Comparison of ENCODE assay signal across 11 mouse cellular contexts in genomic region chr1:155237390-155237789, GRCm38 (mm10). TPM values are rescaled to one million over a fixed set of nuclear protein-coding genes. Genes with fewer than 3 reads are reported as not detected.
DNase-seq lines count a peak whose midpoint lies in the region; ATAC-seq and TF ChIP-seq lines count a peak whose summit lies in the region.
"Had no signal": no experiment of that assay in that cellular context is flagged by ENCODE, and none has a peak within 500 bp of the region (broad histone marks: within the 10 kb centered on the region; RNA-seq: fewer than 3 reads in every experiment).

No protein-coding gene starts in this region.

- H3K27ac ChIP-seq in heart, adult 2 months = peak overlapping the region; percentile 70
- peak overlapping the region; percentile 86 for H3K27ac ChIP-seq in midbrain, embryonic 10.5 days (replicated peaks)
- no peak overlapping the region; the same call in 1 of the 2 replicates for H3K27ac ChIP-seq in midbrain, embryonic 16.5 days (ENCODE audit: low read length)
- peak overlapping the region; percentile 98 for H3K27ac ChIP-seq in heart, embryonic 13.5 days (replicated peaks)
- peak overlapping the region; percentile 37; the same call in 1 of the 2 replicates for H3K27ac ChIP-seq in limb, embryonic 10.5 days
- H3K27ac ChIP-seq: liver, embryonic 12.5 days had no signal

- H3K4me2 ChIP-seq in midbrain, embryonic 16.5 days (ENCODE audit: low read length) = no peak overlapping the region
- 0 out of 2 replicates have a peak overlapping the region, but pooled peaks have one; percentile 28 for H3K4me2 ChIP-seq in heart, embryonic 13.5 days
- H3K4me2 ChIP-seq: liver, embryonic 12.5 days had no signal

- TF ChIP-seq POLR2A in heart, adult 2 months (IDR thresholded peaks at IDR 0.05; ENCODE audit: insufficient read depth, low read depth, low read length) = no peak

- 50% methylated on average over 11 of the region's 11 CpGs for WGBS in heart, adult 2 months
- WGBS in midbrain, embryonic 10.5 days = 71% methylated on average over 11 of the region's 11 CpGs
- WGBS in midbrain, embryonic 16.5 days = 62% methylated on average over 11 of the region's 11 CpGs
- 59% methylated on average over 11 of the region's 11 CpGs for WGBS in heart, embryonic 13.5 days
- WGBS in limb, embryonic 10.5 days = 88% methylated on average over 11 of the region's 11 CpGs

- intact Hi-C loops in heart, adult 2 months (cut with DNase I) = loop anchor here (10.0 kb wide), 1 partner anchor 453 kb away; no protein-coding TSS in a partner anchor

- H3K9me3 ChIP-seq in midbrain, embryonic 10.5 days (replicated peaks) = no peaks in the 10 kb centered on the region
- no peaks in the 10 kb centered on the region for H3K9me3 ChIP-seq in midbrain, embryonic 16.5 days (replicated peaks; ENCODE audit: control insufficient read depth, low read length, poor library complexity, severe bottlenecking)
- no peaks in the 10 kb centered on the region for H3K9me3 ChIP-seq in heart, embryonic 13.5 days
- H3K9me3 ChIP-seq in limb, embryonic 10.5 days (replicated peaks) = no peaks in the 10 kb centered on the region
- H3K9me3 ChIP-seq: liver, embryonic 12.5 days had no signal

- H3K36me3 ChIP-seq in heart, adult 2 months (ENCODE audit: control insufficient read depth, insufficient read depth, low read length) = peaks cover 3% of the 10 kb centered on the region
- peaks cover 21% of the 10 kb centered on the region for H3K36me3 ChIP-seq in midbrain, embryonic 10.5 days
- no peaks in the 10 kb centered on the region for H3K36me3 ChIP-seq in midbrain, embryonic 16.5 days (ENCODE audit: control insufficient read depth, insufficient read depth, low read length)
- H3K36me3 ChIP-seq in heart, embryonic 13.5 days = peaks cover 45% of the 10 kb centered on the region
- H3K36me3 ChIP-seq in limb, embryonic 10.5 days = peaks cover 71% of the 10 kb centered on the region
- H3K36me3 ChIP-seq: liver, embryonic 12.5 days had no signal

- H3K27me3 ChIP-seq in heart, adult 2 months (ENCODE audit: control insufficient read depth, insufficient read depth, low read length) = no peaks in the 10 kb centered on the region
- peaks cover 16% of the 10 kb centered on the region; the same call in 1 of the 2 replicates for H3K27me3 ChIP-seq in midbrain, embryonic 10.5 days (ENCODE audit: low read depth, poor library complexity, severe bottlenecking)
- no peaks in the 10 kb centered on the region for H3K27me3 ChIP-seq in midbrain, embryonic 16.5 days (ENCODE audit: control insufficient read depth, insufficient read depth, low read depth, low read length)
- no peaks in the 10 kb centered on the region for H3K27me3 ChIP-seq in heart, embryonic 13.5 days (replicated peaks)
- H3K27me3 ChIP-seq in limb, embryonic 10.5 days (ENCODE audit: low read depth, poor library complexity, severe bottlenecking) = no peaks in the 10 kb centered on the region

- peaks cover 30% of the 10 kb centered on the region for H3K4me1 ChIP-seq in heart, adult 2 months (ENCODE audit: control insufficient read depth, insufficient read depth, low read length)
- H3K4me1 ChIP-seq in midbrain, embryonic 10.5 days = peaks cover 85% of the 10 kb centered on the region
- H3K4me1 ChIP-seq in midbrain, embryonic 16.5 days (ENCODE audit: control insufficient read depth, insufficient read depth, low read length) = peaks cover 45% of the 10 kb centered on the region
- H3K4me1 ChIP-seq in heart, embryonic 13.5 days = peaks cover 90% of the 10 kb centered on the region
- H3K4me1 ChIP-seq in limb, embryonic 10.5 days = peaks cover 63% of the 10 kb centered on the region

- H3K4me3 ChIP-seq in heart, adult 2 months = no peak overlapping the region
- H3K4me3 ChIP-seq in midbrain, embryonic 10.5 days = no peak overlapping the region
- no peak overlapping the region for H3K4me3 ChIP-seq in midbrain, embryonic 16.5 days (ENCODE audit: low read depth, low read length)
- H3K4me3 ChIP-seq in heart, embryonic 13.5 days = no peak overlapping the region
- no peak overlapping the region for H3K4me3 ChIP-seq in limb, embryonic 10.5 days
- H3K4me3 ChIP-seq: erythroblast, embryonic 14.5 days; liver, embryonic 12.5 days had no signal

- no peak for TF ChIP-seq CTCF in heart, adult 2 months (IDR thresholded peaks at IDR 0.05)

- DNase-seq in heart, adult 2 months = no peak
- no peak for DNase-seq in heart, postnatal 4 days
- DNase-seq in midbrain, embryonic 10.5 days (ENCODE audit: low spot score) = no peak
- DNase-seq in limb, embryonic 10.5 days (ENCODE audit: low spot score) = no peak
- DNase-seq in spleen, adult 18-20 months = no peak

- no peak for TF ChIP-seq EP300 in heart, adult 2 months (IDR thresholded peaks at IDR 0.05; ENCODE audit: insufficient read depth, low read depth, low read length)

- no peak overlapping the region for H3K9ac ChIP-seq in heart, adult 2 months (ENCODE audit: low read depth, low read length)
- no peak overlapping the region for H3K9ac ChIP-seq in midbrain, embryonic 16.5 days (ENCODE audit: low read depth, low read length)
- peak overlapping the region; percentile 73 for H3K9ac ChIP-seq in heart, embryonic 13.5 days
- H3K9ac ChIP-seq: liver, embryonic 12.5 days had no signal

- no peak for ATAC-seq in midbrain, embryonic 16.5 days
- ATAC-seq in heart, embryonic 13.5 days (ENCODE audit: extremely low read depth, insufficient number of reproducible peaks, low FRiP score, low TSS enrichment) = no peak
- ATAC-seq in erythroblast, adult 5-6 weeks (replicated peaks; ENCODE audit: low FRiP score, poor library complexity, severe bottlenecking) = no peak
- ATAC-seq: activated CD4-positive, CD25-positive, alpha-beta regulatory T cell, adult 4 months; liver, embryonic 12.5 days had no signal

- H3K79me2 ChIP-seq in heart, adult 2 months (replicated peaks; ENCODE audit: control insufficient read depth, insufficient read depth, low read length) = no peaks in the 10 kb centered on the region; the same call in 1 of the 2 replicates

RNA-seq across cellular contexts. Expression of gene BC034090, which starts 6.9 kb away (rescaled TPM):
- 10 to 100 TPM; 37.2 to 37.5 TPM for total RNA-seq in heart, adult 2 months (2021)
- polyA plus RNA-seq in heart, adult 2 months (2012; rRNA removed) = 31.8 and 44.8 TPM in 2 replicates
- 10 to 100 TPM; 55.0 to 60.7 TPM for total RNA-seq in heart, postnatal 4 days (2021)
- polyA plus RNA-seq in midbrain, embryonic 10.5 days (2016; fragmentation: Nextera tagmentation; extraction: Ambion mirVana) = 5.2 and 7.4 TPM in 2 replicates
- polyA plus RNA-seq in midbrain, embryonic 16.5 days (2015; fragmentation: Nextera tagmentation; extraction: Ambion mirVana) = 2.8 and 5.5 TPM in 2 replicates
- 7.0 and 7.6 TPM in 2 replicates for polyA plus RNA-seq in heart, embryonic 13.5 days (2015; fragmentation: Nextera tagmentation; extraction: Ambion mirVana)
- polyA plus RNA-seq in limb, embryonic 10.5 days (2016; fragmentation: Nextera tagmentation; extraction: Ambion mirVana) = 5.2 and 6.8 TPM in 2 replicates
- total RNA-seq in erythroblast, adult 5-6 weeks (2015; ENCODE audit: low replicate concordance) = not detected in 2 replicates
- total RNA-seq in erythroblast, adult 5-6 weeks (2017; ENCODE audit: low replicate concordance) = not detected in 2 replicates
- polyA plus RNA-seq: erythroblast, embryonic 14.5 days had no signal
